Mouse (Mus musculus) G1E (cell line): Measurements from ENCODE around the gene Kcna2. TPM values are rescaled to one million over a fixed set of nuclear protein-coding genes. Genes with fewer than 3 reads are reported as not detected.

Source experiments
- ATAC-seq: 2 replicates; pipeline ENCODE4 v1.8.0; 2016; ENCODE audit warnings: mild to moderate bottlenecking; ENCODE audit not compliant: insufficient number of reproducible peaks, poor library complexity, low FRiP score, severe bottlenecking; ENCODE audit errors: extremely low read depth
- DNase-seq: peaks from one replicate; pipeline ENCODE4 v3.0.0; 2012; ENCODE audit warnings: low spot score
- H3K27me3 ChIP-seq: 2 replicates; pipeline ENCODE4 v1.6.1; 2012; ENCODE audit warnings: mild to moderate bottlenecking, low read length, inconsistent platforms; ENCODE audit not compliant: insufficient read depth
- H3K36me3 ChIP-seq: replicated peaks from 2 replicates; pipeline ENCODE3; 2012; ENCODE audit warnings: mild to moderate bottlenecking, inconsistent platforms
- H3K4me1 ChIP-seq: 2 replicates; pipeline ENCODE4 v1.6.1; 2012; ENCODE audit warnings: low read depth, low read length, inconsistent platforms, mixed read lengths; ENCODE audit not compliant: insufficient read depth
- H3K4me3 ChIP-seq: 2 replicates; pipeline ENCODE4 v1.5.1; 2012; ENCODE audit warnings: low read depth, mild to moderate bottlenecking, inconsistent platforms, low read length, moderate library complexity, mixed read lengths
- H3K9me3 ChIP-seq: replicated peaks from 2 replicates; pipeline ENCODE4 v1.6.1; 2012; ENCODE audit warnings: inconsistent platforms
- CTCF ChIP-seq: IDR thresholded peaks from 2 replicates; pipeline ENCODE4 v1.5.1; 2012; ENCODE audit warnings: low read depth, low read length, inconsistent platforms, mixed read lengths
- GATA1 ChIP-seq: IDR thresholded peaks from 2 replicates; pipeline ENCODE4 v1.6.1; 2012; ENCODE audit warnings: borderline replicate concordance, low read length, inconsistent platforms, mixed read lengths
- GATA2 ChIP-seq: IDR thresholded peaks from 2 replicates; pipeline ENCODE4 v1.6.1; 2012; ENCODE audit warnings: low read depth, low read length, inconsistent platforms, borderline replicate concordance
- POLR2AphosphoS5 ChIP-seq: IDR thresholded peaks from 2 replicates; pipeline ENCODE4 v1.6.1; 2012; ENCODE audit warnings: low read depth, low read length, inconsistent platforms; ENCODE audit not compliant: insufficient replicate concordance
- TAL1 ChIP-seq: conservative IDR thresholded peaks from 2 replicates; pipeline ENCODE4 v1.6.1; 2012; ENCODE audit warnings: low read depth, low read length, inconsistent platforms, mixed read lengths
- polyA plus RNA-seq: library from polyadenylated mRNA; stranded (reverse); fragments of >175 nt; gene quantifications from 2 replicates; pipeline ENCODE4 v1.2.3, GENCODE M21; 2012
- total RNA-seq, 2 experiments: library from RNA; stranded (forward) in 1 of 2; stranded (reverse) in 1 of 2; fragments of 200-1000 nt in 1 of 2; fragments of >200 nt in 1 of 2; fragmentation: Nextera tagmentation in 1 of 2; gene quantifications; 2 replicates each; pipeline ENCODE4 v1.2.3; 2014 to 2017

Gene Kcna2
- total and polyA plus RNA-seq, 3 experiments: 0.11 TPM; not detected in 2

GRCm38 (mm10) chr3:107112498-107112897 is 11.6 kb downstream of the Kcna2 start:
- no peaks in the 10 kb centered on the region for H3K36me3 ChIP-seq
- H3K4me1 ChIP-seq: no peaks in the 10 kb centered on the region
- no peak overlapping the region for H3K4me3 ChIP-seq
- no peak for DNase-seq
- no peak for TF ChIP-seq POLR2AphosphoS5
- no peak for TF ChIP-seq GATA1
- TF ChIP-seq GATA2: no peak
- no peak for TF ChIP-seq TAL1
- TF ChIP-seq CTCF: no peak
- H3K27me3 ChIP-seq: 0 out of 2 replicates have a peak, but pooled peaks cover 2% of the 10 kb centered on the region
- ATAC-seq: no peak
- H3K9me3 ChIP-seq: no peaks in the 10 kb centered on the region

GRCm38 (mm10) chr3:107112932-107113659 is 12.2 kb downstream of the Kcna2 start:
- H3K4me3 ChIP-seq: no peak overlapping the region
- no peaks in the 10 kb centered on the region for H3K36me3 ChIP-seq
- TF ChIP-seq GATA1 (no peak), GATA2 (no peak), CTCF (no peak), POLR2AphosphoS5 (no peak), TAL1 (no peak)
- ATAC-seq: no peak
- H3K4me1 ChIP-seq: no peaks in the 10 kb centered on the region
- 0 out of 2 replicates have a peak, but pooled peaks cover 2% of the 10 kb centered on the region for H3K27me3 ChIP-seq
- DNase-seq: no peak
- H3K9me3 ChIP-seq: no peaks in the 10 kb centered on the region

GRCm38 (mm10) chr3:107113771-107114737 is 13.1 kb downstream of the Kcna2 start:
- Histone ChIP-seq H3K4me3 (no peak overlapping the region), H3K27me3 (0 out of 2 replicates have a peak, but pooled peaks cover 2% of the 10 kb centered on the region), H3K36me3 (no peaks in the 10 kb centered on the region), H3K9me3 (no peaks in the 10 kb centered on the region), H3K4me1 (no peaks in the 10 kb centered on the region)
- ATAC-seq: no peak
- no peak for DNase-seq
- TF ChIP-seq GATA2 (no peak), TAL1 (no peak)

GRCm38 (mm10) chr3:107114941-107115340 is 14.0 kb downstream of the Kcna2 start:
- no peak for DNase-seq
- Histone ChIP-seq H3K36me3 (no peaks in the 10 kb centered on the region), H3K4me3 (no peak overlapping the region), H3K4me1 (no peaks in the 10 kb centered on the region), H3K27me3 (0 out of 2 replicates have a peak, but pooled peaks cover 2% of the 10 kb centered on the region), H3K9me3 (no peaks in the 10 kb centered on the region)
- TF ChIP-seq CTCF: no peak
- TF ChIP-seq POLR2AphosphoS5: no peak
- no peak for TF ChIP-seq GATA2
- TF ChIP-seq GATA1: no peak
- no peak for TF ChIP-seq TAL1
- no peak for ATAC-seq

- TF ChIP-seq CTCF: no peak
- no peak for TF ChIP-seq GATA1
- no peak for TF ChIP-seq POLR2AphosphoS5
- no peak for TF ChIP-seq TAL1
- TF ChIP-seq GATA2: no peak
- H3K36me3 ChIP-seq: no peaks in the 10 kb centered on the region
- no peak for ATAC-seq
- no peak for DNase-seq
- H3K4me1 ChIP-seq: no peaks in the 10 kb centered on the region
- no peak overlapping the region for H3K4me3 ChIP-seq
- no peaks in the 10 kb centered on the region for H3K9me3 ChIP-seq
- no peaks in the 10 kb centered on the region for H3K27me3 ChIP-seq
Measured at GRCm38 (mm10) chr3:107115746-107116145, 14.8 kb downstream of the Kcna2 start.
